Mouse (Mus musculus) heart, embryonic 16.5 days (tissue): Measurements from ENCODE around the gene Gm47985. TPM values are rescaled to one million over a fixed set of nuclear protein-coding genes. Genes with fewer than 3 reads are reported as not detected.
"Not testable (repeated sequence)": the region's sequence is repeated elsewhere in the genome, so short reads cannot be mapped to it uniquely, and the experiment has no call there.

ENCODE experiments used
- ATAC-seq: fragments of 200-750 bp; cut with Nextera tagmentation; replicated peaks from 2 replicates; pipeline ENCODE4 v1.8.0; 2017; ENCODE audit warnings: moderate number of reproducible peaks; ENCODE audit not compliant: insufficient read depth, low FRiP score; ENCODE audit errors: extremely low read depth
- H3K27ac ChIP-seq: fragments of 300-500 bp; sonication (generic); 2 replicates; pipeline ENCODE4 v1.5.1; 2014; ENCODE audit warnings: mild to moderate bottlenecking, low read length, control low read depth, moderate library complexity
- H3K27me3 ChIP-seq: fragments of 300-500 bp; sonication (generic); 2 replicates; pipeline ENCODE4 v1.6.1; 2014; ENCODE audit warnings: low read length, mixed read lengths; ENCODE audit not compliant: control insufficient read depth, insufficient read depth
- H3K36me3 ChIP-seq: fragments of 300-500 bp; sonication (generic); 2 replicates; pipeline ENCODE4 v1.6.1; 2014; ENCODE audit not compliant: control insufficient read depth, insufficient read depth
- H3K4me1 ChIP-seq: fragments of 300-500 bp; sonication (generic); 2 replicates; pipeline ENCODE4 v1.6.1; 2014; ENCODE audit warnings: low read length, mixed read lengths; ENCODE audit not compliant: control insufficient read depth, insufficient read depth
- H3K4me2 ChIP-seq: fragments of 300-500 bp; sonication (generic); 2 replicates; pipeline ENCODE4 v1.6.1; 2014; ENCODE audit warnings: low read depth, mild to moderate bottlenecking, control low read depth, low read length
- H3K4me3 ChIP-seq: fragments of 300-500 bp; sonication (generic); 2 replicates; pipeline ENCODE4 v1.5.1; 2014; ENCODE audit warnings: mild to moderate bottlenecking, control low read depth, low read length
- H3K9ac ChIP-seq: fragments of 300-500 bp; sonication (generic); 2 replicates; pipeline ENCODE4 v1.6.1; 2014; ENCODE audit warnings: low read length, control low read depth
- H3K9me3 ChIP-seq: fragments of 300-500 bp; sonication (generic); replicated peaks from 2 replicates; pipeline ENCODE4 v1.6.1; 2016; ENCODE audit warnings: low read length; ENCODE audit not compliant: control insufficient read depth
- WGBS: fragments of 180-500 bp; shearing (Covaris S2); extraction: QIAGEN DNeasy Blood & Tissue Kit; methylation state at CpG from one replicate; pipeline ENCODE4 v1.1.7; 2014; 5-methylcytosine and 5-hydroxymethylcytosine counted together
- polyA plus RNA-seq: library from polyadenylated mRNA; unstranded; fragments of >200 nt; fragmentation: Nextera tagmentation; extraction: Ambion mirVana; gene quantifications from 2 replicates; pipeline ENCODE4 v1.2.1, GENCODE M21; 2015

Gm47985 gene
- polyA plus RNA-seq, 1 experiment from 2014 or later: 0.28 TPM

- not testable (repeated sequence) for H3K27ac ChIP-seq, H3K27me3 ChIP-seq, ATAC-seq, H3K9me3 ChIP-seq, H3K4me2 ChIP-seq, H3K4me3 ChIP-seq, H3K9ac ChIP-seq, H3K36me3 ChIP-seq
- peaks cover 21% of the 10 kb centered on the region for H3K4me1 ChIP-seq
- WGBS: 84% methylated on average over 9 of the region's 9 CpGs
Observed at GRCm38 (mm10) chr1:151154131-151154530, 28.2 kb upstream of the Gm47985 start.

GRCm38 (mm10) chr1:151156129-151156528 lies 26.2 kb upstream of the Gm47985 start:
- Histone ChIP-seq H3K36me3 (no peaks in the 10 kb centered on the region), H3K27ac (peak overlapping the region; percentile 48), H3K9me3 (no peaks in the 10 kb centered on the region), H3K4me1 (peaks cover 21% of the 10 kb centered on the region), H3K9ac (no peak overlapping the region), H3K27me3 (no peaks in the 10 kb centered on the region), H3K4me3 (no peak overlapping the region), H3K4me2 (no peak overlapping the region)
- WGBS: 86% methylated on average over 3 of the region's 3 CpGs
- no peak for ATAC-seq

- Histone ChIP-seq H3K9me3 (no peaks in the 10 kb centered on the region), H3K4me3 (no peak overlapping the region), H3K4me1 (peaks cover 21% of the 10 kb centered on the region), H3K27ac (peak overlapping the region; percentile 48), H3K27me3 (no peaks in the 10 kb centered on the region), H3K9ac (no peak overlapping the region), H3K4me2 (no peak overlapping the region), H3K36me3 (no peaks in the 10 kb centered on the region)
- WGBS: 26% methylated on average over 7 of the region's 7 CpGs
- ATAC-seq: peak; percentile 61; the same call in 1 of the 2 replicates
Observed at GRCm38 (mm10) chr1:151156777-151157632, 25.3 kb upstream of the Gm47985 start.

- 87% methylated on average over 9 of the region's 9 CpGs for WGBS
- peaks cover 14% of the 10 kb centered on the region for H3K4me1 ChIP-seq
Observed at GRCm38 (mm10) chr1:151157963-151158856, 24.1 kb upstream of the Gm47985 start.

GRCm38 (mm10) chr1:151158857-151159510 lies 23.4 kb upstream of the Gm47985 start:
- H3K36me3 ChIP-seq: no peaks in the 10 kb centered on the region
- no peak overlapping the region for H3K4me2 ChIP-seq
- H3K9ac ChIP-seq: no peak overlapping the region
- ATAC-seq: no peak
- no peak overlapping the region for H3K27ac ChIP-seq
- no peaks in the 10 kb centered on the region for H3K27me3 ChIP-seq
- H3K4me1 ChIP-seq: peaks cover 14% of the 10 kb centered on the region
- no peak overlapping the region for H3K4me3 ChIP-seq
- WGBS: 90% methylated on average over 2 of the region's 2 CpGs
- no peaks in the 10 kb centered on the region for H3K9me3 ChIP-seq

More at GRCm38 (mm10) chr1:151157963-151158856, 24.1 kb upstream of the Gm47985 start:
- ATAC-seq: no peak
- H3K36me3 ChIP-seq: no peaks in the 10 kb centered on the region
- H3K9ac ChIP-seq: no peak overlapping the region
- H3K9me3 ChIP-seq: no peaks in the 10 kb centered on the region
- H3K27ac ChIP-seq: no peak overlapping the region
- no peak overlapping the region for H3K4me3 ChIP-seq
- no peak overlapping the region for H3K4me2 ChIP-seq
- H3K27me3 ChIP-seq: no peaks in the 10 kb centered on the region

GRCm38 (mm10) chr1:151166031-151166430 lies 16.3 kb upstream of the Gm47985 start:
- Histone ChIP-seq H3K36me3 (no peaks in the 10 kb centered on the region), H3K27me3 (no peaks in the 10 kb centered on the region), H3K9ac (no peak overlapping the region), H3K4me2 (no peak overlapping the region), H3K4me1 (no peaks in the 10 kb centered on the region), H3K9me3 (no peaks in the 10 kb centered on the region), H3K27ac (no peak overlapping the region), H3K4me3 (no peak overlapping the region)
- whole genome bisulfite sequencing: 48% methylated on average over 8 of the region's 8 CpGs
- no peak for ATAC-seq

- H3K27ac ChIP-seq: no peak overlapping the region
- H3K27me3 ChIP-seq: no peaks in the 10 kb centered on the region
- no peaks in the 10 kb centered on the region for H3K36me3 ChIP-seq
- no peaks in the 10 kb centered on the region for H3K9me3 ChIP-seq
- no peak overlapping the region for H3K4me2 ChIP-seq
- H3K9ac ChIP-seq: no peak overlapping the region
- no peak overlapping the region for H3K4me3 ChIP-seq
- 0 out of 2 replicates have a peak, but pooled peaks cover 2% of the 10 kb centered on the region for H3K4me1 ChIP-seq
- 55% methylated on average over 12 of the region's 12 CpGs for WGBS
- no peak for ATAC-seq
Observed at GRCm38 (mm10) chr1:151167297-151168047, 14.9 kb upstream of the Gm47985 start.

- H3K4me1 ChIP-seq: 0 out of 2 replicates have a peak, but pooled peaks cover 2% of the 10 kb centered on the region
- no peaks in the 10 kb centered on the region for H3K36me3 ChIP-seq
- no peak overlapping the region for H3K4me2 ChIP-seq
- H3K4me3 ChIP-seq: no peak overlapping the region
- H3K27ac ChIP-seq: no peak overlapping the region
- no peak for ATAC-seq
- H3K9ac ChIP-seq: no peak overlapping the region
- WGBS: 69% methylated on average over 3 of the region's 3 CpGs
- H3K27me3 ChIP-seq: no peaks in the 10 kb centered on the region
- H3K9me3 ChIP-seq: no peaks in the 10 kb centered on the region
Observed at GRCm38 (mm10) chr1:151168637-151169036, 13.7 kb upstream of the Gm47985 start.
